Mouse (Mus musculus) embryonic facial prominence, embryonic 11.5 days (tissue): ENCODE results near the gene Spink4. TPM values are rescaled to one million over a fixed set of nuclear protein-coding genes. Genes with fewer than 3 reads are reported as not detected.

Source experiments
- ATAC-seq: fragments of 200-750 bp; cut with Nextera tagmentation; replicated peaks from 2 replicates; pipeline ENCODE4 v1.8.0; 2017; ENCODE audit warnings: low read depth; ENCODE audit not compliant: insufficient number of reproducible peaks, low FRiP score, low TSS enrichment
- DNase-seq: peaks from one replicate; pipeline ENCODE4 v3.0.0-alpha.2; 2015; ENCODE audit warnings: low spot score
- H3K27ac ChIP-seq: fragments of 300-500 bp; sonication (generic); replicated peaks from 2 replicates; pipeline ENCODE4 v1.5.1; 2014; ENCODE audit warnings: mild to moderate bottlenecking, low read depth, low read length, control low read depth
- H3K27me3 ChIP-seq: fragments of 300-500 bp; sonication (generic); 2 replicates; pipeline ENCODE4 v1.6.1; 2014; ENCODE audit warnings: mild to moderate bottlenecking, low read length, moderate library complexity, mixed read lengths; ENCODE audit not compliant: control insufficient read depth, insufficient read depth
- H3K36me3 ChIP-seq: fragments of 300-500 bp; sonication (generic); replicated peaks from 2 replicates; pipeline ENCODE4 v1.6.1; 2014; ENCODE audit warnings: low read depth, mild to moderate bottlenecking, low read length, moderate library complexity, mixed read lengths; ENCODE audit not compliant: control insufficient read depth, insufficient read depth
- H3K4me1 ChIP-seq: fragments of 300-500 bp; sonication (generic); 2 replicates; pipeline ENCODE4 v1.6.1; 2014; ENCODE audit warnings: low read length, mixed read lengths; ENCODE audit not compliant: control insufficient read depth, insufficient read depth
- H3K4me2 ChIP-seq: fragments of 300-500 bp; sonication (generic); 2 replicates; pipeline ENCODE4 v1.6.1; 2014; ENCODE audit warnings: low read depth, mild to moderate bottlenecking, control low read depth, low read length, moderate library complexity
- H3K4me3 ChIP-seq: fragments of 300-500 bp; sonication (generic); 2 replicates; pipeline ENCODE4 v1.5.1; 2014; ENCODE audit warnings: low read depth, low read length, control low read depth
- H3K9ac ChIP-seq: fragments of 300-500 bp; sonication (generic); replicated peaks from 2 replicates; pipeline ENCODE4 v1.6.1; 2014; ENCODE audit warnings: mild to moderate bottlenecking, control low read depth, low read length
- H3K9me3 ChIP-seq: fragments of 300-500 bp; sonication (generic); replicated peaks from 2 replicates; pipeline ENCODE4 v1.6.1; 2016; ENCODE audit warnings: mild to moderate bottlenecking, low read length, inconsistent platforms, mixed read lengths; ENCODE audit not compliant: control insufficient read depth
- WGBS: fragments of 180-500 bp; shearing (Covaris S2); extraction: QIAGEN DNeasy Blood & Tissue Kit; methylation state at CpG from one replicate; pipeline ENCODE4 v1.1.7; 2014; 5-methylcytosine and 5-hydroxymethylcytosine counted together
- polyA plus RNA-seq: library from polyadenylated mRNA; unstranded; fragments of >200 nt; fragmentation: Nextera tagmentation; extraction: Ambion mirVana; gene quantifications from 2 replicates; pipeline ENCODE4 v1.2.1, GENCODE M21; 2014

Spink4 gene
- polyA plus RNA-seq, 1 experiment from 2014 or later: not detected

DNA sequence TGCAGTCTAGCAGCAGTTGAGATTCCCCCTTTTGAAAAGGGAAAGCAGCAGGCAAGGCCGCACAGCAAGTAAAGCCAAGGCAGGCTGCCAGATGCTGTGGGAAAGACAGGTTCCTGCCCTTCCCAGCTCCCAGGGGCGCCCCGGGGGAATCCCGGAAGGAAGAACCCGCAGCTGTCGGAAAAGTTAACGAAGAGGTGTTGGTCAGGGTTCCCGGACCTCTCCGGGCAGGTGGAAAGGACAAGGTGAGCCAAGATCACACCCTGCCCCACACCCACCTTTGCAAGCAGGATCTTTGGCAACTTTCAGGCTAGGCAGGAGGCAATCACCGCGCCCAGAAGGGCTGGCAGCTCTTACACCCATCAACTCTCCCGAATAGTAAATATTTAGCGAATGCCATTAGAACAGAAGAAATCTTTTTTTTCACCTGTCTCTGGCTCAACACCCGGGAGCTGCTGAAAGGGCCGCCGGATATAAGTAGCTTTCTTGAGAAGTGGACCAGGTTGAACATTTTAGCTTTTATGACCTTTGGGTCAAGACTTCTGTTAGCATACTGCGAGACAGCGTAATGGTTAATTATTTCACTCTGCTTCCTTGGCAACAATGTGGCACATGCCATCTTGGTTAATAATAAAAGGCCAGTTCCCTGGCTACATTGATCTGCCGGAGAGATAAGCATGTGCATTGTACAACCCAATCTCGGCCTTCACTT, 11.4 kb upstream of the Spink4 start:
- WGBS: 50% methylated on average over 20 of the region's 20 CpGs

DNA sequence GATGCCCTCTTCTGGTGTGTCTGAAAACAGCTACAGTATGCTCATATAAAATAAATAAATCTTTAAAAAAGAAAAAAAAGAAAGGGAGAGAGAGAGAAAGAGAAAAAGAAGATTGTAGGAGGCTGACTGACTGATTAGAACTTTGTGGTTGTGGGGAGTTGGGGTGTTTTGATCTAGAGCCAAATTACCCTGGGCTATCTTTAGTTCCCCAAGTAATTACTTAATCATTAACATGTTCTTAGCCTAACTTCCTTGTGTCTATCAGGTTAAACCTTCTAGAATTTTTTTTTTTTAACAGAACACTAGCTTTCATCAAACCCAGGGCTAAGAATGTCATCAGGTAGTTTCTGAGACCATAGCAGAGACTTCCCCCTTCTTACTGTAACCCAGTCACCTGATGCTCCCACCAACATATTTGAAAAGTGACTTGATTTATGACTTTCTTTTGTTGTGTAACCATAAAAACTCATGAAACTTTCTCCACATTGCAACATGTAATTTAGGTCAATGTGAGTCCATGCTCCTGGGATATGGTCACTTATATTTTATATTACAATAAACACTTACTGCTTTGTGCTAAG, 5.5 kb upstream of the Spink4 start:
- H3K27me3 ChIP-seq: no peaks in the 10 kb centered on the region
- DNase-seq (no peak), ATAC-seq (no peak)
- H3K9ac ChIP-seq: no peak overlapping the region
- H3K4me3 ChIP-seq: no peak overlapping the region
- H3K9me3 ChIP-seq: no peaks in the 10 kb centered on the region
- H3K36me3 ChIP-seq: no peaks in the 10 kb centered on the region
- H3K4me2 ChIP-seq: no peak overlapping the region
- no peaks in the 10 kb centered on the region for H3K4me1 ChIP-seq
- no peak overlapping the region for H3K27ac ChIP-seq

More for the DNA sequence above, 11.4 kb upstream of the Spink4 start:
- no peak overlapping the region for H3K4me3 ChIP-seq
- H3K36me3 ChIP-seq: no peaks in the 10 kb centered on the region
- no peaks in the 10 kb centered on the region for H3K4me1 ChIP-seq
- ATAC-seq (no peak), DNase-seq (no peak)
- no peak overlapping the region for H3K27ac ChIP-seq
- H3K9me3 ChIP-seq: no peaks in the 10 kb centered on the region
- H3K9ac ChIP-seq: no peak overlapping the region
- no peaks in the 10 kb centered on the region for H3K27me3 ChIP-seq
- H3K4me2 ChIP-seq: no peak overlapping the region

GRCm38 (mm10) chr4:40915947-40916346, 3.9 kb upstream of the Spink4 start:
- Histone ChIP-seq H3K4me2 (no peak overlapping the region), H3K27ac (no peak overlapping the region), H3K4me1 (no peaks in the 10 kb centered on the region), H3K9me3 (no peaks in the 10 kb centered on the region), H3K27me3 (no peaks in the 10 kb centered on the region), H3K4me3 (no peak overlapping the region), H3K36me3 (no peaks in the 10 kb centered on the region), H3K9ac (no peak overlapping the region)
- DNase-seq (no peak), ATAC-seq (no peak)
- WGBS: 75% methylated on average over 5 of the region's 5 CpGs

GRCm38 (mm10) chr4:40916592-40917155, 3.2 kb upstream of the Spink4 start:
- no peak for ATAC-seq
- DNase-seq: no peak
- no peak overlapping the region for H3K4me2 ChIP-seq
- no peak overlapping the region for H3K27ac ChIP-seq
- WGBS: 89% methylated on average over 7 of the region's 7 CpGs
- H3K9ac ChIP-seq: no peak overlapping the region
- no peaks in the 10 kb centered on the region for H3K27me3 ChIP-seq
- H3K36me3 ChIP-seq: no peaks in the 10 kb centered on the region
- no peaks in the 10 kb centered on the region for H3K4me1 ChIP-seq
- no peaks in the 10 kb centered on the region for H3K9me3 ChIP-seq
- no peak overlapping the region for H3K4me3 ChIP-seq

GRCm38 (mm10) chr4:40920576-40920975, 724 bp downstream of the Spink4 start:
- Histone ChIP-seq H3K27ac (no peak overlapping the region), H3K4me2 (no peak overlapping the region), H3K9me3 (no peaks in the 10 kb centered on the region), H3K27me3 (no peaks in the 10 kb centered on the region), H3K36me3 (no peaks in the 10 kb centered on the region), H3K4me1 (no peaks in the 10 kb centered on the region), H3K9ac (no peak overlapping the region), H3K4me3 (no peak overlapping the region)
- ATAC-seq (no peak), DNase-seq (no peak)
- WGBS: 79% methylated on average over 2 of the region's 2 CpGs

DNA sequence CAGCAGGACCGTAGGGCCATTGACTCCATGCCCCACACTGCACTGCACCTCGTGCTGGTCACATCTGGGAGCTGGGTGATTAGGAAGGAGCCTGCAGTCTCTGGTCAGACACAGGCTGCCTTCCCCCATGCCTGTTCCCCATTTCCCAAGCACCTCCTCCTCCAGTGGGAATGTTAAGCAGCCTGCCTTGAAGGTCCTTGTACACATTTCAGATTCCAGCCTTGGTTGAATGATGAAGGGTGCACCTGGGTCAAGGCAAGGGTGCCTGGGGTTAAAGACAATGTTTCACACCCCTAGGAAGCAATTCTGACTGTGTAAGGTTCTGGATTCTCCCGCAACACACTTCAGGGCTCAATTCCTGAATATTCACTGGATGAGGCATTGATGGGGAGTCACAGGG, 1.4 kb downstream of the Spink4 start:
- DNase-seq: no peak
- no peaks in the 10 kb centered on the region for H3K27me3 ChIP-seq
- no peak overlapping the region for H3K9ac ChIP-seq
- WGBS: 69% methylated on average over 3 of the region's 3 CpGs
- no peak overlapping the region for H3K4me3 ChIP-seq
- H3K4me1 ChIP-seq: no peaks in the 10 kb centered on the region
- no peak overlapping the region for H3K4me2 ChIP-seq
- H3K9me3 ChIP-seq: no peaks in the 10 kb centered on the region
- no peaks in the 10 kb centered on the region for H3K36me3 ChIP-seq
- no peak overlapping the region for H3K27ac ChIP-seq
- no peak for ATAC-seq

DNA sequence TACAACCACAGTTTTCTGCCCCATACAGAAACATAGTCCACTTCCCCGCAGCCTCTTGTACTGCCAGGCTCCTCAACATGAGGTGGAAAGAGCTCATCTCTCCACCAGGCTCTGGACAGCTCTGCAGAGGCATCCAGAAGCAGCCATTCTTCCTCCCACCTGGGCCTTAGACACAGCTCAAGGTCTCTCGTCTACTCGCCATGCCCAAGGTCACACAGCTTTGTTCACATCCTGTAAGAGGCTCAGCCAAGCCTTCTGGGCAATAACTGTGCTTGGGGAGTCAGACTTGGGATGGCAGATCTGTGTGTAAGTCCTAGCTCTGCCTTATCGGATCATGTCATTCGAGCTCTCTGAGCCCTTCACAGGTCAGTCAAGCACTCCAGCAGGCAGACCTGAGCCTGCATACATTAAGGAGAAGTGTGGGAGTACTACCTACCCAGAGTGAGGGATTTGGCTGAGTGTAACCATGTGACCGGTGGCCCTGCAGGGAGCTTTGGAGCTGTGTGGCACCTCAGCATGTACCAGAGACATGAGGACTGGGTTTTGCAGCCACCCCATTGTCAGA, 3.3 kb downstream of the Spink4 start:
- ATAC-seq (no peak), DNase-seq (no peak)
- Histone ChIP-seq H3K36me3 (no peaks in the 10 kb centered on the region), H3K27me3 (no peaks in the 10 kb centered on the region), H3K4me2 (no peak overlapping the region), H3K4me3 (no peak overlapping the region), H3K4me1 (no peaks in the 10 kb centered on the region), H3K9me3 (no peaks in the 10 kb centered on the region), H3K27ac (no peak overlapping the region), H3K9ac (no peak overlapping the region)
- 79% methylated on average over 6 of the region's 6 CpGs for whole genome bisulfite sequencing

- DNase-seq (no peak), ATAC-seq (no peak)
- Histone ChIP-seq H3K27me3 (no peaks in the 10 kb centered on the region), H3K9me3 (no peaks in the 10 kb centered on the region), H3K4me2 (no peak overlapping the region), H3K9ac (no peak overlapping the region), H3K4me3 (no peak overlapping the region), H3K36me3 (no peaks in the 10 kb centered on the region), H3K27ac (no peak overlapping the region), H3K4me1 (no peaks in the 10 kb centered on the region)
- 40% methylated on average over 3 of the region's 3 CpGs for WGBS
These were observed 5.7 kb downstream of the Spink4 start for GRCm38 (mm10) chr4:40925568-40925967.
